Mouse (Mus musculus) hindbrain, embryonic 14.5 days (tissue): ENCODE results near the gene Thsd7a. TPM values are rescaled to one million over a fixed set of nuclear protein-coding genes. Genes with fewer than 3 reads are reported as not detected.
A peak's percentile ranks its signal among the peaks of the same experiment; 100 is the strongest.

Source experiments
- ATAC-seq: fragments of 200-750 bp; cut with Nextera tagmentation; 2 replicates; pipeline ENCODE4 v1.8.0; 2017; ENCODE audit warnings: moderate number of reproducible peaks, mild to moderate bottlenecking, moderate TSS enrichment, moderate library complexity; ENCODE audit not compliant: low FRiP score
- DNase-seq: peaks from one replicate; pipeline ENCODE4 v3.0.0-alpha.2; 2015; ENCODE audit warnings: low spot score
- H3K27ac ChIP-seq: fragments of 300-500 bp; sonication (generic); 2 replicates; pipeline ENCODE4 v1.5.1; 2014; ENCODE audit warnings: mild to moderate bottlenecking, moderate library complexity
- H3K27me3 ChIP-seq: fragments of 300-500 bp; sonication (generic); 2 replicates; pipeline ENCODE4 v1.6.1; 2014; ENCODE audit warnings: mild to moderate bottlenecking, low read length, mixed read lengths; ENCODE audit not compliant: control insufficient read depth, insufficient read depth
- H3K36me3 ChIP-seq: fragments of 300-500 bp; sonication (generic); replicated peaks from 2 replicates; pipeline ENCODE4 v1.6.1; 2014; ENCODE audit not compliant: control insufficient read depth, insufficient read depth
- H3K4me1 ChIP-seq: fragments of 300-500 bp; sonication (generic); replicated peaks from 2 replicates; pipeline ENCODE4 v1.6.1; 2014; ENCODE audit warnings: antibody characterized with exemption, low read length, mixed read lengths; ENCODE audit not compliant: control insufficient read depth, insufficient read depth
- H3K4me2 ChIP-seq: fragments of 300-500 bp; sonication (generic); replicated peaks from 2 replicates; pipeline ENCODE4 v1.6.1; 2014; ENCODE audit warnings: mild to moderate bottlenecking, moderate library complexity
- H3K4me3 ChIP-seq: fragments of 300-500 bp; sonication (generic); replicated peaks from 2 replicates; pipeline ENCODE4 v1.5.1; 2014; ENCODE audit warnings: mild to moderate bottlenecking, low read length
- H3K9ac ChIP-seq: fragments of 300-500 bp; sonication (generic); 2 replicates; pipeline ENCODE4 v1.6.1; 2014
- H3K9me3 ChIP-seq: fragments of 300-500 bp; sonication (generic); 2 replicates; pipeline ENCODE4 v1.6.1; 2016; ENCODE audit warnings: low read length; ENCODE audit not compliant: control insufficient read depth
- WGBS: fragments of 180-500 bp; shearing (Covaris S2); extraction: QIAGEN DNeasy Blood & Tissue Kit; methylation state at CpG from one replicate; pipeline ENCODE4 v1.1.7; 2014; 5-methylcytosine and 5-hydroxymethylcytosine counted together
- polyA plus RNA-seq: library from polyadenylated mRNA; unstranded; fragments of >200 nt; fragmentation: Nextera tagmentation; extraction: Ambion mirVana; gene quantifications from 2 replicates; pipeline ENCODE4 v1.2.1, GENCODE M21; 2014

Thsd7a gene
- polyA plus RNA-seq, 1 experiment from 2014 or later = 33.4 TPM

DNA sequence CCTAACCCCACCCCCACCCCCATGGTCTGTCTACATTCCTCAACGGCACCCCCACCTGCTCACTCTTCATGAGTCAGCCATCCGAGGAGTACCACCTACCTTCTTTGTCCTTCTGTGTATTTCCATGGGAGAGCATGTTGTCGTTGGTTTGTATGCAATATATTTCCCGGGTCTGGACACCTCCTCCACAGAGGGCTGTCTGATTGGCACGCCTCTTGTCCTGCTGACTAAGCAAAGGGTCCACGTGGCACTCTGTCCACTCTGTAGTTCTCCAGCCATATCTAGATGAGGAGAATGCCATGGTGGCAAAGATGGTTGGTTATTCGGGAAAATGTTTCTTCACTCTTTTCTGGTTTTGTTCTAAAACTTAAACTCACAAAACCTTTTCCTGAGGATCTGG lies 248.3 kb downstream of the Thsd7a start:
- WGBS = 84% methylated on average over 7 of the region's 7 CpGs
- Histone ChIP-seq H3K27me3 (no peaks in the 10 kb centered on the region), H3K9me3 (no peaks in the 10 kb centered on the region), H3K36me3 (no peaks in the 10 kb centered on the region), H3K9ac (no peak overlapping the region), H3K4me1 (no peaks in the 10 kb centered on the region), H3K27ac (no peak overlapping the region), H3K4me2 (no peak overlapping the region), H3K4me3 (no peak overlapping the region)
- DNase-seq (no peak), ATAC-seq (no peak)

DNA sequence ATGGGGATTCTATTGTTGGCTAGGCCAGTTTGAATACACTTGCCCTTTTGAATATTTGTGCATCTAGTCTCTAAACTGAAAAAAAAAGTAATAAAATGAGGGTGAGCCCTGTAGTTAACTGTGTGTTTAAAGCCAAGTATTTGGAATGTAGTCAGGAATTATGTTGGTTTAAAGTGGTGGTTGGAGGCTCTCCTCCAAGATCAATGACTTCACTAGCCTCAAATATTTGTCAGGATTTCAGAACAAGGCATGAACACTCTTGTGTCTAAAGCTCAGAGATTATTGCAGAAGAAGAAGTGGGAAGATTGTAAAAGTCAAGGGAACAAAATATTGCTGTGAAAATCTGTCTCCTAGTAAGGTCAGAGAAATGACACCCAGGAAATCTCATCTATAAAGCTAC lies 249.3 kb downstream of the Thsd7a start:
- H3K4me3 ChIP-seq = no peak overlapping the region
- no peaks in the 10 kb centered on the region for H3K4me1 ChIP-seq
- no peak for ATAC-seq
- no peaks in the 10 kb centered on the region for H3K27me3 ChIP-seq
- H3K36me3 ChIP-seq = no peaks in the 10 kb centered on the region
- no peak for DNase-seq
- H3K9ac ChIP-seq = no peak overlapping the region
- H3K9me3 ChIP-seq = no peaks in the 10 kb centered on the region
- H3K4me2 ChIP-seq = no peak overlapping the region
- no peak overlapping the region for H3K27ac ChIP-seq

DNA sequence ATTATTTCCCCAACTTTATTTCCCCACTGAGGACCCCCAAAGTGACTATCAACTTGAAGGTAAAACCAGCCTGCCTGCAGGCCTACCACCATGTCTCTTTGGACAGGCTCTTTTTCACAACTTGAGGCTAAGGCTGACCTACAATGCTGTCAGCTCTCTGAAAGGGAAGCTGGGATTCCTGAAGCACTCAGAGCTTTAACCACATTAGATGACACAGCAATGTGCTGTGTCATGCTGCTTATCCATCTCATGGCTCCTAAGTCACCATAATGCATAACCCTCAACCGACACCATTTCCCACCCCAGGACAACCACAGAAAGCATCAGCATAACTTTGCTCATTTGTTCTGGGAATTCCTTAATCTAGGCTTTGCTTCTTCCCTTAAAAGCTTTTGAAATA lies 255.6 kb downstream of the Thsd7a start:
- no peak overlapping the region for H3K9ac ChIP-seq
- no peak overlapping the region for H3K4me3 ChIP-seq
- no peak overlapping the region for H3K27ac ChIP-seq
- H3K4me1 ChIP-seq = no peaks in the 10 kb centered on the region; the same call in 1 of the 2 replicates
- no peaks in the 10 kb centered on the region for H3K36me3 ChIP-seq
- DNase-seq (no peak), ATAC-seq (no peak)
- H3K27me3 ChIP-seq = no peaks in the 10 kb centered on the region
- 92% methylated on average over 1 of the region's 1 CpGs for WGBS
- no peak overlapping the region for H3K4me2 ChIP-seq
- H3K9me3 ChIP-seq = no peaks in the 10 kb centered on the region

DNA sequence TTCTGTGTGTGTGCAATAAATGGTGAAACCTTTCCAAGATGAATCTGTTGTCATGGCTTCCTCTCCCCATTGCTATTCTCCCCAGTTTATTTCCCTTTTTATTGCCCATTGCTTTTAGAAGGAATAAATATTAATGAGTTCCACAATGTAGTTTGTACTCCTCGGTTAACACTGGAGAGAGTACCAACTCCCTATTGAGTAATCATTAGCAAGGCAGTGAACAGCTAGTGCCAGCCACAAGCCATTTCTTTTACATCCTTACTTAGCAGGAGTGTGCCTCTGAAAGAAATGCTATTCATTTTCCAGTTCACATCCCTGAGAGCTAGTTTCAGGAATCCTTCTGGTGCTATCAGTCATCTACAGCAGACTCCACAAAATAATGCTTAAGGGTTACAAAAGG lies 260.3 kb downstream of the Thsd7a start:
- WGBS = 17% methylated on average over 1 of the region's 1 CpGs
- Histone ChIP-seq H3K36me3 (no peaks in the 10 kb centered on the region), H3K4me3 (no peak overlapping the region), H3K27me3 (no peaks in the 10 kb centered on the region), H3K4me2 (no peak overlapping the region), H3K9me3 (no peaks in the 10 kb centered on the region), H3K4me1 (no peaks in the 10 kb centered on the region; the same call in 1 of the 2 replicates), H3K27ac (peak overlapping the region; percentile 60), H3K9ac (no peak overlapping the region)
- ATAC-seq (peak; percentile 88), DNase-seq (no peak)

DNA sequence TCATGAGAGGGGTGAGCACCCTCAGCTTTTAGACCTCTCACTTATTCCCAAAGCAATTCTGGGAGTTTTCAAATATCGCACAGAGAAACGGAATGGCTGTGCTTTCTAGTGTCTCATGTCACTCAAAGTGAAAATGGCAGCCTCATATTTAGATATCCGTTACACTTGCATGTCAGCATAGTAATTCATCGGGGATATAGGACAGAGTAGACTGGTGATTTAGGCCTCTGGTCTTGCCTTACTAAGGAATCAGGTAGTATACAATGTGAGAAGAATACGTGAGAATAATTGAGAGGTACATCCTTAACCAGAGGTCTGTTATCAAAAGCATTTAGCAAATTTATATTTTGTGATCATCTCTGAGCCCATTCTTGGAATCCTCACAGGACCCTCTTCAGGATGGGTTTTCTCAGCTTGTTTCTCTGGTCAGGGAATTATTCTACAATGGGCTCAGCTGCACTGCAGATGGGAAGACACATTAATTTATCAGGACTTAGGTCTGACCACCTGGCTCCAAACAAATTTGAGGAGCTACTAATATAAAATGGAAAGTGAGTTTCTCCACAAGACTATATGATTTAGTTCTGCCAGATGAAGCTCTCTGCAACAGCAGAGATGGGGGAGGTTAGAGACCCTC lies 267.6 kb downstream of the Thsd7a start:
- Histone ChIP-seq H3K9ac (no peak overlapping the region), H3K27me3 (no peaks in the 10 kb centered on the region), H3K9me3 (no peaks in the 10 kb centered on the region), H3K27ac (no peak overlapping the region; the same call in 1 of the 2 replicates), H3K4me3 (no peak overlapping the region), H3K4me1 (peaks cover 3% of the 10 kb centered on the region; the same call in 1 of the 2 replicates), H3K36me3 (no peaks in the 10 kb centered on the region), H3K4me2 (no peak overlapping the region)
- 55% methylated on average over 5 of the region's 5 CpGs for WGBS
- ATAC-seq (no peak; the same call in 1 of the 2 replicates), DNase-seq (no peak)

DNA sequence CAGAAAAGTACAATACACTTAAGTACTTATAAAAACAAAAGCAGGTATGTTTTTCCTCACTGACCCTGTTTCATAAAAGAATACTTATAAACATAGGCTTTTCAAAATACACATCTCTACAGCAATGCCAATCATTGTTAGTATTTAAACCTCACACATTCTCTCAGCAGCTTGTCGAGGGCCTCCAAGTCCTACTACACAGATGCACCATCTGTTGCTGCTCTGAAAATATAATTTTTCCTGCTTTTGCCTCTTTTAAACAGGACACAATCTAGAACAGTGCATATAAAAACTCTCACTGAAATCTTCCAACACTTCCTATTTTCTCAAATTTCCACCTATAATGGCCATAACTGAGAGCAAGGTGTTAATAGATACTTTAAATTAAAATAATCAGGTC lies 270.9 kb downstream of the Thsd7a start:
- Histone ChIP-seq H3K27me3 (no peaks in the 10 kb centered on the region), H3K4me2 (no peak overlapping the region), H3K9ac (no peak overlapping the region), H3K4me3 (no peak overlapping the region), H3K27ac (no peak overlapping the region), H3K9me3 (no peaks in the 10 kb centered on the region), H3K36me3 (no peaks in the 10 kb centered on the region), H3K4me1 (peaks cover 3% of the 10 kb centered on the region; the same call in 1 of the 2 replicates)
- WGBS = 97% methylated on average over 1 of the region's 1 CpGs
- no peak for ATAC-seq
- DNase-seq = no peak

DNA sequence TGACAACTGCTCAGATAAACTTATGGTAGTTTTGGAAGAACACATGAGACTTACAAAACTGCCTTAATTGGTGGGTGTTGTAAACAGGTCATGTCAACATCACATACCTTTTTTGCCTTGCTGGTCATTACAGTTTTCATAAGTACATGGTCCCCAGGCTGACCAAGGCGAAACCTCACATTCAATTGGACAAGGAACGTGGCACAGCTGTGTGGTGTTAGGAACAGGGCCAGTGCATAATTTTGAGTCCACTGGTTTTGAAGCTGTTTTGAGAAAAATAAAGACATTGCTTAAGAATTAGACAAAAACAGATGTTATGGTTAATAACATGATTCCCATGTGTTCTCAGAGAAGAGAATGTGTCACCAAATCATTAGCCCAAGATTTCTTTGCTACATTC lies 278.3 kb downstream of the Thsd7a start:
- WGBS = 94% methylated on average over 2 of the region's 2 CpGs
- Histone ChIP-seq H3K27me3 (no peaks in the 10 kb centered on the region), H3K4me3 (no peak overlapping the region), H3K9me3 (no peaks in the 10 kb centered on the region), H3K4me1 (no peaks in the 10 kb centered on the region), H3K4me2 (no peak overlapping the region), H3K27ac (no peak overlapping the region), H3K36me3 (no peaks in the 10 kb centered on the region), H3K9ac (no peak overlapping the region)
- ATAC-seq = no peak
- DNase-seq = no peak

DNA sequence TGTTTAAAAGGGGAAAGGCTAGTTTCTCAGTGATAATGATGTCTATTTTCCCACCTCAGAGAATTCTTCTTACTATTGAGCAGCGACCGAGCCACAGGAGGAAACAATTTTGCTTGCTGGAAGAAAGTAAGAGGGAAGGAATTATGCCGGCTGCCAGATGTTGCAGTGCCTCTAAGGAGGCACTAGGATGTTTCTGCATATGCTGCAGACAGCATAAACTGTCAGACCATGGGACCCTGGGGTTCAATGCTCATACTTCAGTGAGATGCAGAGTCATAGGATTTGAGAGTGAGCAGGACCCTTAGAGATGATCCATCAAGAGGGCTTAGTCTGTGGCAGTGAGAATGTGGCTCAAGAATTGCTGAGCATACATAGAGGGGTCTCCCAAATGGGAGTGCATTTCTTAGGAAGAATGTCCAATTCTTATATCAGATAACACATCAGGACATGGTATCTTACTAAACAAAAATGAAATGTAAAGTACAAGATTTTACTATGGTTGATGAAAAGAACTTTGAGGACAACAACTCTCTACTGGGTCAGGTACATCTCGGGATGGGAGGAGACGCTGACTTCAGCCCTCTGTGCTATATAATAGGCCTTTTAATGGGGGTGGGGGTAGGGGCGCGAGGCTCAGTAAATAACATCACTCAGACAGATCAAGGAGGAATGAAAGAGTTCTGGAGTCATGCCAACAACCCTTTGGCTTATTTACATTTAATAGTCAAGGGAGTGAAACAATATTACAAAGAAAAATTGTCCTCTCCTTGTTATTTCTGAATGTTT lies 281.7 kb downstream of the Thsd7a start:
- Histone ChIP-seq H3K9me3 (no peaks in the 10 kb centered on the region), H3K36me3 (no peaks in the 10 kb centered on the region), H3K4me1 (no peaks in the 10 kb centered on the region), H3K27ac (no peak overlapping the region; the same call in 1 of the 2 replicates), H3K9ac (no peak overlapping the region), H3K27me3 (no peaks in the 10 kb centered on the region), H3K4me2 (no peak overlapping the region), H3K4me3 (no peak overlapping the region)
- DNase-seq (no peak), ATAC-seq (peak; percentile 43; the same call in 1 of the 2 replicates)
- WGBS = 50% methylated on average over 7 of the region's 7 CpGs

DNA sequence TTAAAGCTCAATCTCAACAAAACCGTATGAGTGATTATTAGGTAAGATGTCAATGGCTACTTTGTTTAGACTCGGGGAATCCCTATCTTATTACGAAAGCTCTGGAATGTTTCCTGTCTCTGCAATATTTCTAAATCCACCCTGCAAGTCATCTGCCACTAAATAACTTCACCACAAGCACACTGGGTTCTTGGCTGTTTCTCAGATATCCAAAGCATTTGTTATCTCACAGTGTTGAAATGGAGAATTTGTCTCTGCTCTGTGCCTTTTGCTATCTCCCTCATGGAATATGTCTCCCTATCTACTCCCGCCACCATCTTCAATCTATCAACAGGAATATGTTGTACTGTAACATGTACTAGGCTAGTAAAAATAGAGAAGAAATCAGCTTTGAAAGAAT lies 290.4 kb downstream of the Thsd7a start:
- ATAC-seq = no peak
- 98% methylated on average over 4 of the region's 4 CpGs for WGBS
- Histone ChIP-seq H3K9me3 (no peaks in the 10 kb centered on the region), H3K9ac (no peak overlapping the region), H3K27ac (no peak overlapping the region), H3K36me3 (no peaks in the 10 kb centered on the region), H3K27me3 (no peaks in the 10 kb centered on the region), H3K4me1 (no peaks in the 10 kb centered on the region), H3K4me2 (no peak overlapping the region), H3K4me3 (no peak overlapping the region)
- no peak for DNase-seq
